Mouse (Mus musculus) neural tube, embryonic 12.5 days (tissue): ENCODE results near the gene Eif4g1. TPM values are rescaled to one million over a fixed set of nuclear protein-coding genes. Genes with fewer than 3 reads are reported as not detected.
"Not testable (repeated sequence)": the region's sequence is repeated elsewhere in the genome, so short reads cannot be mapped to it uniquely, and the experiment has no call there.

Experiments
- ATAC-seq: fragments of 200-750 bp; cut with Nextera tagmentation; 2 replicates; pipeline ENCODE4 v1.8.0; 2017; ENCODE audit warnings: low read depth, mild to moderate bottlenecking, moderate TSS enrichment, moderate library complexity; ENCODE audit not compliant: low FRiP score
- H3K27ac ChIP-seq: fragments of 300-500 bp; sonication (generic); 2 replicates; pipeline ENCODE4 v1.5.1; 2016
- H3K27me3 ChIP-seq: fragments of 300-500 bp; sonication (generic); replicated peaks from 2 replicates; pipeline ENCODE4 v1.6.1; 2016; ENCODE audit warnings: mild to moderate bottlenecking
- H3K36me3 ChIP-seq: fragments of 300-500 bp; sonication (generic); 2 replicates; pipeline ENCODE4 v1.6.1; 2016; ENCODE audit warnings: mild to moderate bottlenecking
- H3K4me1 ChIP-seq: fragments of 300-500 bp; sonication (generic); 2 replicates; pipeline ENCODE4 v1.6.1; 2016
- H3K4me2 ChIP-seq: fragments of 300-500 bp; sonication (generic); replicated peaks from 2 replicates; pipeline ENCODE4 v1.6.1; 2016; ENCODE audit warnings: mild to moderate bottlenecking
- H3K4me3 ChIP-seq: fragments of 300-500 bp; sonication (generic); 2 replicates; pipeline ENCODE4 v1.5.1; 2016
- H3K9ac ChIP-seq: fragments of 300-500 bp; sonication (generic); 2 replicates; pipeline ENCODE4 v1.6.1; 2016; ENCODE audit warnings: mild to moderate bottlenecking
- H3K9me3 ChIP-seq: fragments of 300-500 bp; sonication (generic); 2 replicates; pipeline ENCODE4 v1.6.1; 2016; ENCODE audit warnings: mild to moderate bottlenecking
- WGBS: fragments of 180-500 bp; shearing (Covaris S2); methylation state at CpG from one replicate; pipeline ENCODE4 v1.1.7; 2016; 5-methylcytosine and 5-hydroxymethylcytosine counted together
- polyA plus RNA-seq: library from polyadenylated mRNA; unstranded; fragments of >200 nt; fragmentation: Nextera tagmentation; extraction: Ambion mirVana; gene quantifications from 2 replicates; pipeline ENCODE4 v1.2.1, GENCODE M21; 2016

Gene Eif4g1
- polyA plus RNA-seq, result 183 and 190 TPM in 2 replicates

DNA sequence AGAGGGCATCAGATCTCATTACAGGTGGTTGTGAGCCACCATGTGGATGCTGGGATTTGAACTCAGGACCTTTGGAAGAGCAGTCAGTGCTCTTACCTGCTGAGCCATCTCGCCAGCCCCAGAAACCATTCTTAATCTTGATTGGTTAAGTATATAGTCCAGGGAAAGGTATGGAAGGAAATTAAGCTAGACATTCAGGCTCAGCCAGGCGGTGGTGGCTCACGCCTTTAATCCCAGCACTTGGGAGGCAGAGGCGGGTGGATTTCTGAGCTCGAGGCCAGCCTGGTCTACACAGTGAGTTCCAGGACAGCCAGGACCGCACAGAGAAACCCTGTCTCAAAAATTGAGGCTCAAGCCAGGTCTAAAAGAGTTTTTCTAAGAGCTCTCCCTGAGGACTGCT, at the start of gene Eif4g1:
Gene Eif4g1 (plus strand): TSS at position 301 of the 400 bp plus-strand sequence.
- not testable (repeated sequence) for H3K4me1 ChIP-seq, H3K4me2 ChIP-seq, H3K4me3 ChIP-seq, ATAC-seq, H3K27me3 ChIP-seq, H3K9ac ChIP-seq, H3K9me3 ChIP-seq, H3K27ac ChIP-seq
- H3K36me3 ChIP-seq, result peaks cover 16% of the 10 kb centered on the region
- WGBS, result 97% methylated on average over 5 of the region's 6 CpGs

DNA sequence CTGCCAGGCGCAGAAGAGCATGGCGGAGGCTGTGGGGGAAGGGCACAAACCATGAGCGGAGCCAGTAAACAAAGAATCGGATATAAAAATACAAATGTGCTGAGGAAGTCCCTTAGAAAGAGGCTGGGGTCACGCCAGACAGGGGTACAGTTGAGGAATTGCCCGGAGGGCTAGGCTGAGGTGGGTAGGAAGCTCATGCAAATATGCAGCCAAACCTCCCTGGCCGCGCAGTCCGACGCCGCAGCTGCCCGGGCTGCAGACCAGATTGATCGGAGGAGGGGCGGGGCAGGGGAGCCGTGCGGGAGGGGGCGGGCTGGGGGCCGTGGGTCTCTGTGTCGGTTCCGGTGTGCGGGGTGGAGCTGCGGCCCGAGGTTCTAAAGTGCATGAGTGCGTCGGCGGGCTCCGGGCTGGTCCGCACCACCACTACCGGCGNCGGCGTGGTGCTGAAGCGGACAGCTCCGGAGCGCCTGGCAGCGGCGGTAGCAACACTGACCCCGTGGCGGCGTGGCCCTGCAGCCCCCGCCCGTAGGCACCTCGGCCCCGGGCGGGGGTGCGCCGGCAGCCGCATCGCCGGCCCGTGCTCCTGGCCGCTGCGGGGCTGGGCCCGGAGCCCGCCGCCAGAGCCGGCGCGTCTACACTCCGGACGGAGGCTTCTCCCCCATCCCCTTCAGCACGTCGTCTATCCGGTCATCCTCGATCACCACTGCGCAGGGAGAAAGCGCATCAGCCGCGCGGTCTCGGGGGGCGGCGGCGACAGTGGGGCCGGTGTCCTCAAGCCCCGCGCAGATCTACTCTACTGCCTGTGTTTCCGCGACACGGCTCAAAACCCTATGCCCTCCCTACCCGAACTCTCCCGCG, 48.3 kb upstream of the Eif4g1 start:
- Histone ChIP-seq H3K27ac (peak overlapping the region; percentile 64), H3K4me2 (peak overlapping the region; percentile 96), H3K4me1 (peaks cover 31% of the 10 kb centered on the region), H3K27me3 (no peaks in the 10 kb centered on the region; the same call in 1 of the 2 replicates), H3K9me3 (no peaks in the 10 kb centered on the region), H3K4me3 (peak overlapping the region; percentile 78), H3K36me3 (no peaks in the 10 kb centered on the region), H3K9ac (peak overlapping the region; percentile 81)
- 2% methylated on average over 78 of the region's 83 CpGs for WGBS
- ATAC-seq, result peak; percentile 13

DNA sequence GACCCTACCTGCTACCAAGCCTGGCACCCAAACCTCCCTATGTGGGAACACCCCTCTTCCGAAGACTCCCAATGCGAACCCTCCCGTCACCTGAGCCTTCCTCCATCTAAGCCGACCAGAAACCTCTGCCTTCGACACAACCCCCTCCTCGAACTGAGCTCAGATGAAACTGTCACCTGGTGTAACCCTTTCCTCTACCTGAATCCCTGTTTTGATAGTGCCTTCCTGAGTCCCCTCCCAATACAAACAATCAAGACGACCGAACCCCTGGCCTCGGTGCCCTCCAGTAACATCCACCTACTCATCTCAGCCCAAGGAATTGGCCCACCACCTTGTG, 47.7 kb upstream of the Eif4g1 start:
- H3K4me1 ChIP-seq, result peaks cover 31% of the 10 kb centered on the region
- peak; percentile 17; the same call in 1 of the 2 replicates for ATAC-seq
- H3K27me3 ChIP-seq, result no peaks in the 10 kb centered on the region; the same call in 1 of the 2 replicates
- no peaks in the 10 kb centered on the region for H3K9me3 ChIP-seq
- peak overlapping the region; percentile 82; the same call in 1 of the 2 replicates for H3K27ac ChIP-seq
- H3K4me2 ChIP-seq, result peak overlapping the region; percentile 96
- no peaks in the 10 kb centered on the region for H3K36me3 ChIP-seq
- WGBS, result 0% methylated on average over 9 of the region's 9 CpGs
- H3K4me3 ChIP-seq, result peak overlapping the region; percentile 78
- peak overlapping the region; percentile 81 for H3K9ac ChIP-seq

DNA sequence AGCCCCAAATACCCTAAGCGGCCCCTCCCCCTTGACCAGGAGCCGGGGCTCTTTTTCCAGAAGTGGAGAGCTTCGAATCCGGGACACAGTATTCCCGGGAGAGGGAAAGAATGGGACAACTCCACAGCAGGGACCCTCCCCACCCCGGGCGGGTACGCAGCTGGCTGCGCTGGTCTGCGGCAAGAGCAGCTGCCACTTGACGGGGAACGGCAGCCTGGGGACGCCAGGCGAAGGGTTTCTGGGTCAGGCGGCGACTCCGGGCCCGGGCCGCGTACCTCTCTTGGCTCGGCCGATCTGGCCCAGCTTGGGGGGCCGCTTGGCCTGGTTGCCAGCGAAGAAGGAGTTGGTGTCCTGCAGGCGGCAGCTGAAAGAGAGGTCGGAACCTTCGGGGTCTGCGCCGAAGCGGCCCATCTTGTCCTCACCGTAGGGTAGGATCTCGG, 47.3 kb upstream of the Eif4g1 start:
- no peaks in the 10 kb centered on the region for H3K9me3 ChIP-seq

DNA sequence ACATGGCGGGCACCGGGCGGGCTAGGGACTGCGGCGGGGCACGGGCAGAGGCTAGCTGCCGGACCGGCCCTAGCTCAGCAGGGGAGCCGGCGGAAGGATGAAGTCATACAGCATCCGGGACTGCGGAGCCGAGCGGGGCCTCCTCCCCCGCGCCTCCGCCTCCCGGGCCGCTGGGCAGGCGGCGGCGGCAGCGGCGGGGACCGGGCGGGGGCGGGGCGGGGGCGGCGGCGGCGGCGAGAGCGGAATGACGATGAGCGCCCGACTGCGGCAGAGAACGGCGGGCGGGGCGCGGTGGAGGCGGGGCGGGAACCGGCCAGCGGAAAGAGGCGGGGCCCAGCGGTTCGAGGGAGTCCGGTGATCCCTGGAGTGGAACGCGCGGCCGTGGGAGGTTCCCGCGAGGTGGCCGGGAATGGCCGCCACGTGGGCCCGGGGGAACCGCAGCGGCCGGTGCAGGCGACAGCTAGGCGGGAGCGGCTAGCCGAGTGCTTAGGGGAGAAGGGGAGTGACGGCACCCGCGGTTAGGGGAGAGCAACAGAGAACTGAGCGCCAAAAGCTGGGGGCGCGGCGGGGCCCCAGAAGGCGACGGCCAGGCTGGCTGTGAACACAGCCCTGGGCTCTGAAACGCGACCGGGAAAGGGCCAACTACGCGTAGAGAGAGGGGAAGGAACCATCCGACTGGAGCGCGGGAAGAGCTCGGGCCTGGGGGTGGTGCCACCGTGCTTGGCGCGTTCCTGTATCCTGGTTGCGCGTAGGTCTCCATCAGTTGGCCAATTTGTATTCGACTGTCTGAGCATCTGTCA, 46.7 kb upstream of the Eif4g1 start, which contains the start of gene Camk2n2:
Gene Camk2n2 (minus strand): TSS at position 97 of the 800 bp plus-strand sequence.
- peak within 1 kb of the TSS; percentile 78 for H3K4me3 ChIP-seq
- H3K4me1 ChIP-seq, result peaks cover 31% of the 10 kb centered on the region
- peak within 1 kb of the TSS; percentile 82 for H3K27ac ChIP-seq
- peak within 1 kb of the TSS; percentile 96 for H3K4me2 ChIP-seq
- peak within 1 kb of the TSS; percentile 81 for H3K9ac ChIP-seq
- under 1% methylated on average over 90 of the region's 92 CpGs for WGBS
- no peaks in the 10 kb centered on the region for H3K36me3 ChIP-seq
- peak; percentile 51 for ATAC-seq
- H3K9me3 ChIP-seq, result no peaks in the 10 kb centered on the region
- H3K27me3 ChIP-seq, result no peaks in the 10 kb centered on the region; the same call in 1 of the 2 replicates

More for the DNA sequence above, 47.3 kb upstream of the Eif4g1 start:
- Histone ChIP-seq H3K4me1 (peaks cover 31% of the 10 kb centered on the region), H3K4me3 (peak overlapping the region; percentile 78), H3K4me2 (peak overlapping the region; percentile 96), H3K36me3 (no peaks in the 10 kb centered on the region), H3K27ac (peak overlapping the region; percentile 82), H3K9ac (peak overlapping the region; percentile 81), H3K27me3 (no peaks in the 10 kb centered on the region; the same call in 1 of the 2 replicates)
- peak; percentile 25 for ATAC-seq
- WGBS, result 0% methylated on average over 32 of the region's 32 CpGs

DNA sequence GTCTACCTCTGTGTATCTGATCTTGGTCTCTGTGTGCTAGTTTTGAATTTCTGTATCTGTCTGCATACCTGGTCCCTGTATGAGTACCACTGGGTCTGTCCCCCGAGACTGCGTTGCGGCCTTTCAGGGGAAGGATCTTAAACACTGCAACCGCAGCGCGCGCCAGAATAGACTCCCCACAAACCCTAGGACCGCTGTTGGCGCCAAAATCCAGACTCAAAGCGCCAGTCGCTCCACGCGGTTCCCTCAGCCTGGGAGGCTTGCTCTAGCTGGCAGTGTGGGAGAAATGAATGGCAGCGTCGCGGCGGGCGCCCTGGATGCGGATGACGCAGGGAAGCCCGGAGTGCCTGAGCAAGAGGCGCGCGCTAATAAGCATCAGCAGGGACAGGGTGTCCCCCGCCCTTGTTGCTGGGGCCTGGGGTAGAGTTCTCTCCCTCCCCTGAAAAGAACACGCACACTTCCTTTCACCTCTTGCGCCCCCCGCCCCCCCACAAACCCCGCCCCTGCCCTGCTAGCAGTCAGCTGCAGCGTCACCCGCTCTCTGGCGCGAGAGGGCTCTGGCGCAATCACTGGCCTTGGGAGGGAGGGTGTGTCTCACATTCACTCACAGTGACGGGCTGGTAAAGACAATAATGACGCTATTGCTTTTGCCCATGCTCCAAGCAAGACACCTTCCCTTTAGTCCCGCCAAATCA, 46.0 kb upstream of the Eif4g1 start:
- peak overlapping the region; percentile 96 for H3K4me2 ChIP-seq
- H3K9ac ChIP-seq, result peak overlapping the region; percentile 81
- ATAC-seq, result peak; percentile 59
- WGBS, result under 1% methylated on average over 35 of the region's 37 CpGs
- no peaks in the 10 kb centered on the region for H3K36me3 ChIP-seq
- no peaks in the 10 kb centered on the region for H3K9me3 ChIP-seq
- H3K4me1 ChIP-seq, result peaks cover 31% of the 10 kb centered on the region
- H3K27ac ChIP-seq, result peak overlapping the region; percentile 82; the same call in 1 of the 2 replicates
- H3K27me3 ChIP-seq, result no peaks in the 10 kb centered on the region; the same call in 1 of the 2 replicates
- H3K4me3 ChIP-seq, result peak overlapping the region; percentile 78

DNA sequence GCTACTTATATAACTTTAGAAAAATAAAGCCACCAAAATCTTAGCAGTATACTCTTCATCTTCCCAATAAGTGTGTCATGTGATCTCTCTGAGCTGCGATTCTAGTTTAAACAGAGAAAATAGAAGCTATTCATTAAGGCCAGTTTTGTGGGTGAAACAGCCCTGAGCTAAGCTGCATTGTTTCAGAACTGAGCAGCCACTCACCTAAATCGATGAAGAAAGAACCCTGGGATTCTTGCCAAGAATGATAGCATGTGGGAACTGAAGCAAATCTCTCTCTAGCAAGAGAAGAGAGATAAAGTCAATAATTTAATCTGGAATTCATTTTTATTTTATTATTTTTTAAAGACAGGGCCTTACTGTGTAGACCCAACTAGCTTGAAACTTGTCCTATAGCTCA, 44.9 kb upstream of the Eif4g1 start:
- H3K36me3 ChIP-seq, result no peaks in the 10 kb centered on the region
- no peak overlapping the region for H3K4me3 ChIP-seq
- no peak for ATAC-seq
- no peaks in the 10 kb centered on the region for H3K9me3 ChIP-seq
- 69% methylated on average over 2 of the region's 2 CpGs for WGBS
- H3K27me3 ChIP-seq, result no peaks in the 10 kb centered on the region; the same call in 1 of the 2 replicates
- H3K9ac ChIP-seq, result no peak overlapping the region
- H3K4me2 ChIP-seq, result no peak overlapping the region
- peaks cover 31% of the 10 kb centered on the region for H3K4me1 ChIP-seq
- H3K27ac ChIP-seq, result no peak overlapping the region

DNA sequence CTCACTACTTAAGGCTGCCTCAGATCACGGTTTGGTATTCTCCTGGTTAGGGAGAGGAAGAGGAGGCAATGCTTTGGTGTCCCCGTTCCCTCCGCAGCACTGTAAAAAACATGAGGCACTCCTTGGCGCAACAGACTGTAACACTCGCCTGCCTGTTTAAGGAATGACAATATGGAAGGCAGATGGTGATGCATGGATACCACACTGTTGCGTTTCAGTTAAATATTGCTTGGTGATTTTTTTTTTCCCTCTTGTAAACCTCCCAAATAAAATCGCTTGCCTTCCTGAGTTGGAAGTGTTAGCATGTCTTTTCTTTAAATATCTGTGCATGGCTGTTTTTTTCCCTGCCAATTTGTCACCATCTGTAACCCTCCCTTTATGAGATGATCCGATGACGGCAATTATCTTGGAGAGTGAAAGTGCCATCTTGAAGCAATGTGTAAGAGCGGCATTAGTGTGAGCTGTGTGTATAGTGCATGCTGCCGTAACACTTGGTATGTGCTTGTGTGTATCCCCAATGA, 39.2 kb upstream of the Eif4g1 start:
- Histone ChIP-seq H3K27me3 (no peaks in the 10 kb centered on the region), H3K9me3 (no peaks in the 10 kb centered on the region), H3K4me1 (0 out of 2 replicates have a peak, but pooled peaks cover 2% of the 10 kb centered on the region), H3K4me2 (peak overlapping the region; percentile 96; the same call in 1 of the 2 replicates), H3K9ac (no peak overlapping the region), H3K27ac (no peak overlapping the region), H3K36me3 (no peaks in the 10 kb centered on the region), H3K4me3 (no peak overlapping the region)
- no peak for ATAC-seq
- WGBS, result 49% methylated on average over 11 of the region's 11 CpGs

DNA sequence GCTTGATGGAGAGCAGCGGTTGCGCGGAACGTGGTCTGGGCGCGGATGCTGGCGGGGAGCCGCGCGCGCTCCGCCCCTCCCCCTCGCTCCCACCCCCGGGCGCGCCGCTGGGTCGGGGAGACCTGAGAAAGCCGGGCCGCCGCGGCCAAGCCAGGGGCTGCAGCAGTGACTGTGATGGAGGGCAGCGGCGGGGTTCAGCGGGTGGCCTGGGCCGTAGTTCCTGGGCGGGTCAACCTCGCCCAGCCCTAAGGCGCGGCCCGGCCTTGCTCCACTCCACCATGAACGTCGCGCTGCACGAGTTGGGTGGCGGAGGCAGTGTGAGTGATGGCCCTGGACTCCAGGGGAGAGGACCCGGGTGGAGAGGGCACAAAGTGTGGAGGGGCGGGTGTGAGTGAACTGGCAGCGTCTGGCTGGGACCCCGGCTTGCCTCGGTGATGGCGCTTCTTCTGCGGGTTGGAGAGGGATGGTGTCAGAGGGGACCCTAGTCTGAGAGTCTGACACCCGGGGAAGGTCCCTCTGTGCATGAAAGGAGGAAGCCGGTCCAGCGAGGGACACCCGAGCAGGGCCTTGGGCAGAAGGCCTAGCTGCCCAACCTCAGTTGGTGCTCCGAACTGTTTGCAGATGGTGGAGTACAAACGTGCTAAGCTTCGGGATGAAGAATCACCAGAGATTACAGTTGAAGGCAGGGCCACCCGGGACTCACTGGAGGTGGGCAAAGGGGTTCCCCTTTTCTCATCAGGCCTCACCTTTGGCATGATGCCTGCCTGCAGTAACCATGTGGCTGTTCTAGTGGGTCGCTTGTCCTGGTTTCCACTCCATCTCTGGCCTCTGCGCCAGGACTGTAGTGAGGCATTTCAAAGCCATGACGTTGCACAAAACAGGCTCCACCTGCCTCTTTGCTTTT, 38.1 kb upstream of the Eif4g1 start, which contains the start of gene Ece2:
Gene Ece2 (plus strand): TSS at position 98 of the 904 bp plus-strand sequence.
- 0 out of 2 replicates have a peak, but pooled peaks cover 2% of the 10 kb centered on the region for H3K4me1 ChIP-seq
- peak within 1 kb of the TSS; percentile 80 for H3K9ac ChIP-seq
- no peaks in the 10 kb centered on the region for H3K9me3 ChIP-seq
- H3K4me2 ChIP-seq, result peak within 1 kb of the TSS; percentile 96
- H3K27me3 ChIP-seq, result no peaks in the 10 kb centered on the region
- no peaks in the 10 kb centered on the region for H3K36me3 ChIP-seq
- H3K4me3 ChIP-seq, result peak within 1 kb of the TSS; percentile 54
- H3K27ac ChIP-seq, result no peak within 1 kb of the TSS
- WGBS, result 8% methylated on average over 51 of the region's 54 CpGs
- peak; percentile 70 for ATAC-seq

DNA sequence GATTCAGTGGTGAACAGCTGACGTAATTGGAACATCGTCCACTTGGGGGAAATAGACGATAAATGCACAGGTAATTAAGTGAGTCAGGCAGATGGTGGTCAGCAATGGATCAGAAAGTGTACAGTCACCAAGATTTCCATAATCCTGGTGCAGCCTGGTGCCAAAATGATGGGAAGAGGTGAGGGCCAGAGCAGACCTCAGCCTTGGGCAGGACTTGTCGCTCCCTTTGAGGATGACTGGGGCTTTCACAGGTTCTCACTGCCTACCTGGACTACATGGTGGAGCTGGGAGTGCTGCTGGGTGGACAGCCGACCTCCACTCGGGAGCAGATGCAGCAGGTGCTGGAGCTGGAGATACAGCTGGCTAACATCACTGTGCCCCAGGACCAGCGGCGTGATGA, 30.7 kb upstream of the Eif4g1 start:
- 82% methylated on average over 8 of the region's 8 CpGs for WGBS
- no peaks in the 10 kb centered on the region for H3K4me1 ChIP-seq
- no peaks in the 10 kb centered on the region for H3K36me3 ChIP-seq
- no peak overlapping the region for H3K9ac ChIP-seq
- ATAC-seq, result no peak
- H3K9me3 ChIP-seq, result no peaks in the 10 kb centered on the region
- H3K4me2 ChIP-seq, result no peak overlapping the region
- no peaks in the 10 kb centered on the region for H3K27me3 ChIP-seq
- no peak overlapping the region for H3K27ac ChIP-seq
- no peak overlapping the region for H3K4me3 ChIP-seq
